In genomic region chr3:83163676-83164075, GRCm38 (mm10) we compare ENCODE assay signal across 17 mouse cellular contexts. TPM values are rescaled to one million over a fixed set of nuclear protein-coding genes. Genes with fewer than 3 reads are reported as not detected.
A peak's percentile ranks its signal among the peaks of the same experiment; 100 is the strongest.
DNase-seq lines count a peak whose midpoint lies in the region.
"Had no signal": no experiment of that assay in that cellular context is flagged by ENCODE, and none has a peak within 500 bp of the region (broad histone marks: within the 10 kb centered on the region; RNA-seq: fewer than 3 reads in every experiment).

No protein-coding gene starts in this region.

- peak; percentile 36 to 73 for DNase-seq in adrenal gland, adult (ENCODE audit: inconsistent age in 2 of 2, low spot score in 1 of 2)
- DNase-seq in adrenal gland, postnatal 25 days, result no peak
- peak; percentile 43 for DNase-seq in adrenal gland, adult 2 months
- DNase-seq in adrenal gland, postnatal 14 days, result peak; percentile 33
- DNase-seq in lung, adult 18-20 months, result no peak
- DNase-seq in lung, postnatal 25 days (ENCODE audit: low spot score), result no peak
- DNase-seq: cerebellum, adult 18-20 months; cerebellum, adult 9-11 months; cerebellum, postnatal 25 days; forebrain, postnatal 0 days; gastrocnemius, adult 2 months; gastrocnemius, postnatal 14 days; heart, adult 11 months had no signal

RNA-seq across cellular contexts. Expression of gene Dchs2, which starts 35.9 kb away (rescaled TPM):
- total RNA-seq in adrenal gland, postnatal 25 days (2021), result 0.52 and 0.67 TPM in 2 replicates
- under 1 TPM; 0.37 to 0.66 TPM for total RNA-seq in adrenal gland, adult 2 months (2021)
- polyA plus RNA-seq in adrenal gland, adult 2 months (2012; rRNA removed), result 0.03 and 0.06 TPM in 2 replicates
- 1.3 and 1.5 TPM in 2 replicates for total RNA-seq in adrenal gland, postnatal 14 days (2021)
- total RNA-seq: common myeloid progenitor, adult 5-6 weeks; hematopoietic stem cell, adult 5-6 weeks had no signal
- polyA plus RNA-seq: activated CD4-positive, CD25-positive, alpha-beta regulatory T cell, adult 4 months; forebrain, embryonic 11.5 days had no signal

Comparison
In these comparisons a context has a peak if more than half of its experiments do, and no peak if none do; other contexts are left out.
1. DNase-seq: peak in adrenal gland, adult (2 of 2), adrenal gland, adult 2 months (single experiment) and adrenal gland, postnatal 14 days (single experiment); none in adrenal gland, postnatal 25 days (single experiment), lung, adult 18-20 months (0 of 2) and lung, postnatal 25 days (single experiment).